Mouse (Mus musculus) urinary bladder, postnatal 36 days (tissue): Measurements from ENCODE around the gene Pjvk.

Experiments used
- DNase-seq, 2 experiments: peaks; one replicate each; pipeline ENCODE4 v3.0.0; 2022; ENCODE audit warnings: low spot score in 2 of 2, mixed read lengths in 1 of 2

Pjvk gene

DNA sequence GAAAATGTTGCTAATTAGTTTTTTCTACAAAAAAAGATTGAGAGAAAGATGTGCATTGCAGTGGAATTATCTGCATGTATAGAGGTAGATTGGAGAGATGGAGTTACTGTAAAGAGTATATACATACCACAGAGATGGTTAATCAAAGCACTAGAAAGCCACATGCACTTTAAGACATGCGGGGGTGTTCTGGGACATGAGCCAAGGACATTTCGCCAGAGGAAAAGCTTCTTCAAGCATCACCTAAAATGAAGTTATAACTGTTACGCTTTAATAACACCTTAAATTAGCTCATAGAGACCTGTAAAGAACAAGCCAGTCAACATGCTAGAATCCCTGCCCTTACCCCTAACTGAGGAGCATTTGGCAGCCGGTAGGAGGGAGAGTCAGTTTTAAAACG, 18.9 kb downstream of the Pjvk start:
- no peak for DNase-seq

DNA sequence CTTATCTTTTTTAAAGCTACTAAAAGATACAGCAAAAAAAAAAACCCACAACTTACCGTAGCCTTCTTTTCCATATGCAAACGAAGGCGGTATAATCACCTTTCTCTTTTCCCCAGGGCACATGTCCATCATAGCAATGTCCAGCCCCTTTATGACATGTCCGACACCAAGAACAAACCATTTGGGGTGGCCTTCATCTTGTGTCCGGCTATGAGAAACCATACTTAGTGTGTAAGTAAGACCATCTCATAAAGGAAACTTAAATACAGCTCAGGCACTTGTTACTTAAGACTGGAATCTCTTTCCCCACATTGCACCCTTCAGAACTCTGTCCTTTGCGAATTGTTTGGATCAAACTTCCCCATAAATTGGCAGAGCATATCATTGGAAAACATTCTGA, 23.4 kb downstream of the Pjvk start:
- DNase-seq = no peak

DNA sequence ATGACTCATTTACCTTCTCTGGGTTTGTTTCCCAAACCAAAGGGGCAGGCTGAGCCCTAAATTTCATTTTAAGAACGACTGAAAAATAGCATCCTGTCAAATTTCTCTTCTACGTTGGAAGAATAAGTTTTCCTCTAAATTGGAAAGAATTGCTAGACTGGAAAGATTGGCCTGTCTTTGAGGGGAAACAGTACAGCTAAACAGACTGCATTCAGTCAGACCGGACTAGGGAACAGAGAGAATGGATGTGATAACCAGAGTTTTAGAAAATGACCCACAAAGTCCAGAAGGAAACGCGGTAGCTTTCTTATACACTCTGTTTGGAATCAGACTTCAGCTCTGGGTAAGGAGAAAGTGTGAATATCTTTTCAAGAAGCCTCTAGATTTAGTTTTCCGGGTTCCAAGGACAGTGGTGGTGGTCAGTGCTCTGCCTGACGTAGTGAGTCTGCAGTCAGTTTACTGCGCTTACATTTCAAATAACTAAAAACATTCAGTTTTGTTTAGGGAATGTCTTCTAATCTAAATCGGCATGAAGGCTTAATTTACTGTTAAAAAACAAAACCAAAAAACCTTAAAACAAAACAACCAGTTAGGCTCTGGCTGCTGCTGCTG, 24.0 kb downstream of the Pjvk start:
- no peak for DNase-seq

GRCm38 (mm10) chr2:76672966-76673392, 24.7 kb downstream of the Pjvk start, which contains the start of gene Fkbp7:
Gene Fkbp7, minus strand, starts transcription at chr2:76673116.
- DNase-seq = peak; percentile 86 to 91

DNA sequence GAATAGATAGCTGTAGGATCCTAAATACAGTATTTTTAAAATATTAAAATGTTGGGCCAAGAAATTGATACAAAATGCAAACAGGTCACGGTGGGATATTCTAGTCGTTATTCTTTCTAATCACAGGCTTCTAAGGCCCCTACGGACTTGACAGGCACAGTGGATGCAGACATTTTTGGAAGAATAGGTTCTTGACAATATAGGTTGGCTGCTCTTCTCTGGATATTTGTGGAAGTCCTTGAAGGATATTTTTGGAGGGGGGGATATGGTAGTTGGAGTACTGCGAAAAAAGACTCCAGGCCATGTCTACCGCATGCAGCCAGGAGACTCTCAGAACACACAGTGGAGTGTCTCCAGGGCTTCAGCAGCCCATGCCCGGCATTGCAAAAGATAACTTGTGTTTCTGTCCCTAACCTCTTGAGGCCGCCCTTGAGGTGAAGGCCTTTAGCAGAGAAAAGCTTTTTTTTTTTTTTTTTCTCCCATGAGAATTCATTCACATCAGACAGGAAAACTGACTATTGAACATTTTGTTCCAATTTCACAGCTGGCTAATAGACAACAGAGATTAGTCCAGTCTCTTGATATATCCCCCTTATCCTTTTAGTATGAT, 25.3 kb downstream of the Pjvk start:
- peak; percentile 31 to 33 for DNase-seq

DNA sequence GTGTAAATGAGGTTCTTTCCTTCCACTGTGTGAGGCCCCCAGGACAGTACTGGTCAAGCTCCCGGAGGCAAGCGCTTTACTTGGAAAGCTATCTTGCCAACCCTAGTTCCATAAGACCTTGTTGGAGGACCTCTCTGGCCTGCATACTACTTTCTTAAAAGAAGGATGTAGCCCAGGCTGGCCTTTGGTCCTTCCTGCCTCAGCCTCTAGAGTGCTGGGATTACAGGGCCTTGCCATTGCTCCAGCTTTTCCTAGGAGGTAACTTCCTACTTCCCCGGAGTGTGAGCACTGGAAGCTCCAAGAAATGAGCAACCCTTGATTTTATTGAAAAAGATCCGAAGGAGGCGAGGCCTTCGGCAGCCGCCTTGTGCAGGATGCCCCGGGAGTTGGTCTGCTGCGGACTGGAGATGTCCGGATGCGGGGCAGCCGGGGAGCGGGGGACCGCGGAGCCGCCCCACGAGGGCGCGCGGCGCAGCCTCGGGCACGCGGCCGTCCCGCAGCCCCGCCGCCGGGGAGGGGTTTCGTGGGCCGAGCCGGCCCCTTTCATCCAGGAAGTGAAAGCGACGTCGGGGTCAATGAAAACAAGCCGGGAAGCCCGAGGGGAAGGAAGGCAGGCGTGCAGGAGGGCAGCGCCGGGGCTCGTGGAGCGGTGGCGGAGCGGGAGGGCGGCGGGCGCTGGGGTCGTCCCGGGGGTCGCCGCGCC, 26.6 kb downstream of the Pjvk start, which contains the start of gene Plekha3:
TSS of gene Plekha3 (plus strand) at position 557 of the 703 bp plus-strand sequence.
- peak; percentile 77 to 85 for DNase-seq

DNA sequence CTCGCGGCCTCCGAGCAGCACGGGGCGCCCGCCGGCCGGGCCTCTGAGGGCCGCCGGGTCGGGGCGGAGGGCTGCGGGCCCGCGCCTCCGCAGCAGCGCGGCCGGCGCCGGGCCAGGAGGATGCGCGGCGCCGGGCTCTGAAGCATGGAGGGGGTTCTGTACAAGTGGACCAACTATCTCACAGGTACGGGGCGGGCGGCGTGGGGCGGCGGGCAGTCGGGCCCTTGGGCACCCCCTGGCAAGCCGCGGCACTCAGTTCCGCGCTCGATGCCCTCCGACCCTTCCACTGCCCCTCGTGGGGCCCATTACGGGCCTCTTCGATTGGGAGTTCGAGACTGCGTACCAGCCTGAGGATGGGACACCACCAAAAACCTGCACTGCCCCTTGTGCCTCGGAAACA, 27.2 kb downstream of the Pjvk start:
- no peak for DNase-seq

DNA sequence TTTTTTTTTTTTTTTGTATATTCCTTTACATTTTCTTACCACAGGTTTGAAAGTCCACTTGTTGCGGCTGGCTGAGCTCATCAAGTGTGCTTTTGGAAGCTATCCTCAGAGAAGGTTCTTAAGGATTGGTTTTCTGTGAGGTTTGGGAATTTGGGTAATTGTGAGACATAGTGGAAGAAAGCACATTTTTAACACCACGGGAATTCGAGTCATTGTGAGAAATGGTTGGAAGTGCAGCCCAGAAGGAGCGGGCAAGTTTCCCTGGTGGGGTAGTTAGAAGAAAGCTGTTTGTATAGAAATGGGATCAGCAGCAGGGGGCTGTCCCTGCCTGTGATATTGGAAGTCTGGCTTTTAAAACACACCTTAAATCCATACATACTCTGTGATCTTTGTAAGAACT, 27.7 kb downstream of the Pjvk start:
- no peak for DNase-seq

DNA sequence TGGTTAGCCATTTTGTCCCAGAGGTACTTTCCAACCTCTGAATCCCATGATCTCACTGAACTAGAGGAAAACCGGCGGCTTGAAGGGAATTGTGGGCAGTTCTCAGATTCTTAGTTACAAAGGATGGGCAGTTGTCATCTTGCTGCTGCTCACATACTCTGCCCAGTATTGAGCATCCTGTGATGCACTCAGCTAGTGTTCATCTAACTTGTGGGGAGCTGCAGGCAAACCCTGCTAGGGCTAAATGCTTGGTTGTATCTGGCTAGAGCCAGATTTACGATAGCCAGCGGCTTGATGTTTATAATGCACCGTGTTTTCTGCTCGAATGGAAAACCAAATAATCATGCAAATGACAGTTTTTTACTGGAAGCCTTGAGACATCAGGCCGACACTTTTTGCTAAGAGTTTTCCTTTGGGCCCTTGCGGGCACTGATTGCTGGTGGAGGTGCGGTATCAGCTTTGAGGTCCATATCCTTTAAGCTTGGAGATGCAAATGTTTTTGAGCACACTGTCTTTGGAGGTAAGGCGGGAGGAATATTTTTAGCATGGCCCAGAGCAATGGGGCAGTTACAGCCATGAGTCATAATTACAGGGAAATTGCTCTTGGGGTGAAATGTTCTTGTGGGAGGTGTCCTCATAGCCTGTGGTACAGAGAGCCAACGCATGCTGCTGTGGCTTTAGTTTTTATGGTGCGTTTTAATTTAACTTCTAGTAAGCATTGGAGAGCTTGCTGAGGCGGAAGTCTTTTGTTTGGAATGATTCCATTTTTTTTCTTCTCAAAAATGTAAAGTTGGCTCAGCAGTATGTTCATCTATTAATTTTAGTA, 28.3 kb downstream of the Pjvk start:
- DNase-seq = no peak

DNA sequence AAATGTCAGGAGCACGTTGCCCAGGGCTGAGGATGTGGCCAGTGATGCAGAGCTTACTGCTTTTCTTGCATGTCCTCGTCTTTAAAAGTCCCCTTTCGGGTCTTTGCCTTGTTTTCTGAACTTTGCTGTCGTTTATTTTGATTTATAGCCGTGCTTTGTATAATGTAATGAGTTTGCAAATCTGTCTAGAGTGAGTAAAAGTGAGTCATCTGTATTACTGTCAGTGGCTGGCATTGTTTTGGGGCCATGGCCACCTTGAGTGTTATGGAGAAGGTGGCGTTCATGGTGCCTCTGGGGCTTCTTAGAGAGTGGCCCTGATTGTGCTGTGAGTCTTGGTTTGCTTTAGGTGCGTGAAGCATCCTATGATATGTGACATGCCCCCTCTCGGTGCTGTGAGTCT, 34.0 kb downstream of the Pjvk start:
- no peak for DNase-seq

GRCm38 (mm10) chr2:76686986-76687385, 38.7 kb downstream of the Pjvk start:
- DNase-seq = no peak

DNA sequence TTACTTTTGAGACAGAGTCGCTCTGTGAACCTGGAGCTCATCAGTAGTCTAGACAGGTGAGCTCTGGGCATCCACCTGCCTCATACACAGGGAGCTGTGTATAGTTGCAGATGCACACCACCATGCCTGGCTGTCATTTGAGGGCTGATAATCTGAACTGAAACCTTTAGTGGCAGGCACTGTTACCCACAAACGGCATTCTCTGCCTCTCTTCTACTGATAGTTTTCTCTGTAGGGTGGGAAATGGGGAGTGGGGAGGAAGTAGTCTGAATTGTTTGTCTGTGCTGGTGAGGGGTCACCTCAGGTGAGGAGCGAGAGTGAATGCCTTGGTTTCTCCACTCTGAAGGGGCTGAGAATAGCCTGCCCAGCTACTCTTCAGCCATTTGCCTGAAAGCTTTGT, 39.3 kb downstream of the Pjvk start:
- no peak for DNase-seq

- DNase-seq = no peak
These were observed 39.9 kb downstream of the Pjvk start for GRCm38 (mm10) chr2:76688162-76688561.

- DNase-seq = peak in 1 of 2 experiments; percentile 57
These were observed 42.3 kb downstream of the Pjvk start for GRCm38 (mm10) chr2:76690436-76691204.

GRCm38 (mm10) chr2:76693765-76694164, 45.5 kb downstream of the Pjvk start:
- no peak for DNase-seq

DNA sequence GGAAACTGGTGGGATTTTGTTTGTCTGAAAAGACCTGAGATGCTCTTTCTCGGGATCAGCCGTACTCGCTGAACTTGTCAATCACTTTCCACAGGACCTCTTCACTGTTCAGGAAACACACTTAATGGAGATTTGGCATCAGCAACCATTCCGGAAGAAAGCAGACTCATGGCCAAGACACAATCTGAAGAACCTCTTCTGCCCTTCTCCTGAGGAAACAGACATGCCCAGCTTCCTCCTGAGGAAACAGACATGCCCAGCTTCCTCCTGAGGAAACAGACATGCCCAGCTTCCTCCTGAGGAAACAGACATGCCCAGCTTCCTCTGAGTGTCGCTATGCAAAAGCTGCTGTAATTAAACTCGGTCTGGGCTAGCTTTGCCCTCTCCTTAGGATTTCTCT, 47.0 kb downstream of the Pjvk start:
- no peak for DNase-seq

- no peak for DNase-seq
These were observed 53.9 kb downstream of the Pjvk start for GRCm38 (mm10) chr2:76702188-76702587.

DNA sequence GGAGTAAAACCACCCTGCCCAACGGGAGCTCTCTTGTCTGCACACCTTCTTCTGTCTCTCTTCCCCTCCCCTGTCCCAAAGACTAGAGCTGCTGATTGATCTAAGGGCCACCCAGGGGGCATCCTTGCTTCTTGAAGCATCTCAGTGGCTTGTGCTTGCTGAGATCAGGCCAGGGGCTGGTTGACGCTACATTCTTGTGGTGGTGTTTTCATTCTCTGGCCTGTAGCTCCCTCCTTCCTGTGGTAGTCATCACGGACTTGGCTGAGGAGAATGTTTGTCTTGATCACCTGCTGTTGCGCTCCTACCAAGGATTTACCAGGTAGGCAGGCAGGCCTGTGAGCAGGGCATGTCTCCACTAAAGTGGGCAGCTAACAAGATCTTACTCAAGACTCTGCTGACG, 54.5 kb downstream of the Pjvk start:
- no peak for DNase-seq

DNA sequence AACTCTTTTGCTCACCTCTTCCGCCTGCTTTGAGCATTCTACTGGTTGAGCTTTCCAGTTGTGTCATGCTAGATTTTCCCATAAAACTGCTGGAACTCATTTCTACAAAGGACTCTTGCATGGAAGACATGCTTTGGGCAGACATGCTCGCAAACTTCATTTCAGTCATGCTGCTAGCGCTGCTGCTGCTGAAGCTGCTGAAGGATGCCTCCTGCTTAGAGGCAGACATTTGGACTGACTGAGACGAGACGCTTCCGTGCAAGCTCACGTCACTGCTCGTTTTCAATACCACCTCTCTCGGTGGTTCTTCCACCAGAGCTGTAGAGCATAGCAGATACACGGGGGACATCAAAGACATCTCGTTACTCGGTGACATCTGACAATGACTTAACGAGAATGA, 57.4 kb downstream of the Pjvk start:
- no peak for DNase-seq
